Mouse (Mus musculus) thymus, postnatal 25 days (tissue): Measurements from ENCODE around the gene Pacs1.
"Not testable (repeated sequence)": the region's sequence is repeated elsewhere in the genome, so short reads cannot be mapped to it uniquely, and the experiment has no call there.

Experiments
- DNase-seq: peaks from one replicate; pipeline ENCODE4 v3.0.0; 2022

The Pacs1 gene

DNA sequence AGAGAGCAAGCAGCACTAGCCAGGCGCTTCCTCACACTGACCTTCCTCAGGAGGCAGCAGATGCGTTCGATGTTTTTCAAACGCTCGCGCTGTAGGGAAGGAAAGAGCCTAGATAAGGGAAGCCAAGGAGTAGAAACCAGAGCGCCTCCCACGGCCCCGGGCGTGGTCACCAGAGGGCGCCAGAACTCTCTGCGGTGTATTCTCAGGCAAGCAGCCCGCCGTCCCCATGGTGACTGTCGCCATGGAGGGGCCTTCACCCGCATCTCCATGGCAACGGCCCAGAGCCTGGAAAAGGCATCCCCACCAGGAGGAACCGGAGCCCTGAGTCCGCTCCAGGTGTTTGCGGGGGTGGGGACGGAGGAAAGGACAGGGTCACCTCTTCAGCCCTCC lies 178.7 kb downstream of the Pacs1 start:
- peak; percentile 89 for DNase-seq

- DNase-seq = no peak
These were observed 179.3 kb downstream of the Pacs1 start for GRCm38 (mm10) chr19:5093481-5094242.

DNA sequence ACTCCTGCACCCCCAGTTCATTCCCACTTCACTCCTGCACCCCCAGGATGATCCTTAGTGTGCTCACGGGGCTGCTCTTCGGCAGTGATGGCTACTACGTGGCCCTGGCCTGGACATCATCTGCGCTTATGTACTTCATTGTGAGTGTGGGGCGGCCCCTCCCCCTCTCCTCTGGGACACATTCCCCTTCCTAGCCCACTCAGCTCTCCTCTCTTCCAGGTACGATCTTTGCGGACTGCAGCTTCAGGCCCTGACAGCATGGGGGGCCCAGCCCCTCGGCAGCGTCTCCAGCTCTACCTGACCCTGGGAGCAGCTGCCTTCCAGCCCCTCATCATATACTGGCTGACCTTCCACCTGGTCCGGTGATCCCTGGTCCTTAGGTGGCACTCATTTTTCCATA lies 180.8 kb downstream of the Pacs1 start:
- no peak for DNase-seq

DNA sequence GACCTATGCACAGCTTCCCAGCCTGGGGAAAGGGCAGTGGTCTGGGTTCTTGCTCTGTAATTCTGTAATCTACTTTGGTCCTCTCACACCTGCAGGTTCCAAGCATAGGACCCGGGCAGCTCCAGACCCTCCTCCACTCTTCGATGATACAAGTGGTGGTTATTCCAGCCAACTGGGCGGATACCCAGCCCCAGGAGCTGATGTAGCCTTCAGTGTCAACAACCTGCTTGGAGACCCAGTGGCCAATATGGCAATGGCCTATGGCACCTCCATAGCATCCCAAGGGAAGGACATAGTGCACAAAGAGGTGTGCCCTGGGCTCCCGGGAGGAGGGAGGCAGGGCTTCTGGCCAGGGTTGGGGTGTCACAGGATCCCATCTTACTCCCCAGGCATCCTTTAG lies 183.6 kb downstream of the Pacs1 start:
- DNase-seq = no peak

DNA sequence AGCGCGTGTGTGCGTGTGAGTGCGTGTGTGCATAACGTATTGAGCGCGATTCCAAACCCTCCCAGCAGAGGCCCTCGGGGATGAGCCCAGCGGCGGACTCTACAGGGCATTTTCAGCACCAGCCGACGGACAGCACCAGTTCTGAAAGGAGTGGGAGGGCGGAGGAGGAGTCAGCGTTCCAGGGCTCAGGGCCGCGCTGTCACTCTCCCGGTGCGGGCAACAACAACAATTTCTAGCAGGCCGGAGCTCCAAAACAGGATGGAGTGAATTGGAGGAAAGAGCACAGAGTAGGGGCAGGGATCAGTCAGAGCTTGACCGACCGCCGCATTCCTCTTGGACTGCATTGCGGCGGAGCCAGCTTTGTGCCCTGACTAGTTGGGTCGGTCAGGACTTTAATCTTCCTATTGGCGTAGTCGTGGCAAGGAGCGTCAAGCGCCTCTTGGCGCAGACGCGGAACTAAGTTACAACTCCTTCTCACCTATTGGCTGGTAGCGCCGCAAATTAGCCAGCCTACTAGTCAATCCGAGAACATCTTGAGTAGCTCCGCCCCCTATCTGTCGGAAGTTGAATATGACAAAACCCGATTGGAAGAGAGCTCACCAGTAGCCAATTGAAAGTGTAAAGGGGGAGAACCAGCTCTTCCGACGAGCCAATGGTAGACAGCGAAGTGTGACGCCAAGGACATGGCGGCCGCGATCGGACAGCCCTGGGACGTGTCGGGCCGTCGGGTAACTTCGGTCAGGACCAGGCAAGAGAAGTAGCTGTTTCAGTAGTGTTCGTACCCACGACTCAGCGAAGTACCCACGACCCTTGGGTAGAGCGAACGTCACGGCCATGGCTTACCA lies 184.8 kb downstream of the Pacs1 start, which contains the start of gene Yif1a:
Yif1a (plus strand) TSS at position 655 of the 845 bp plus-strand sequence.
- DNase-seq = peak; percentile 90

GRCm38 (mm10) chr19:5086533-5086932 lies 186.4 kb downstream of the Pacs1 start:
- DNase-seq = not testable (repeated sequence)

- no peak for DNase-seq
These were observed 187.6 kb downstream of the Pacs1 start, which contains the start of gene Tmem151a for GRCm38 (mm10) chr19:5085145-5085863. Gene Tmem151a (minus strand): TSS chr19:5085531.

GRCm38 (mm10) chr19:5084834-5085144 lies 188.1 kb downstream of the Pacs1 start:
- no peak for DNase-seq

DNA sequence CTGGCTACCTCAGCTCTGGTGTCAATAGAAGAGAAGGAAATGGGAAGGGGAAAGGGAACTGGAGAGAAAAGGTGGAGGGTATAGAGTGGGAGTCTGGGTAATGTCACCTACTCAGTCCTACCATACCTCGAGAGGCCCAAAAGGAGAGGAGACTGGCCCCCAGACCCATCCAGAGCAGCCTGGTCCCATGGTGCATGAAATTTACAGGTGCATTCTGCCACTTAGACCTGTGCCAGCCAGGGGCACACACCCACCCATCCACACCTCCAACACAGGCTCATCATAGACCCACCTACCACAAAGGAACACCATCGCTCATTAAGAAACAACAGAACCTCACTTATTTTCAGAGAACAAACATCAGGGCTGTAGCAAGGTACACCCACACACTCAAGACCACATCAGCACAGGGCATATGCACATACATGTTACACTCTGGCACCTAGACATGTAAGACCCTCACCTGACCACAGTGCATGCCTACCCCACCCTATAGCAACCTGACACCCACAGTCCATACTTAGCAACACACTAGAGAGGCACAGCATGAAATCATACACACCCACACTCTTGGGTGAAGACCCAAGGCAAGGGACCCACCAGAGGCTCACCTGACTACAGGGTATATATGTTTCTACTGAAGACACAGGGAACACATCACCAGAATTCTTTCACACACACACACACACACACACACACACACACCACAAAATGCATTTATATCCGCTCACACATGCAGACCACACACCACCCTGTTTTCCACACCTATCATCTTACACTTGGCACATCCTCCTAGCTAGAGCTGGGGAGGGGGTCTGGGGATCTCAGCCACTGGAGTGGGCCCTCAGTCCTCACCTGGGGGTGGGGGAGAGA lies 188.7 kb downstream of the Pacs1 start:
- DNase-seq = no peak
